Mouse (Mus musculus): ENCODE measurements around the gene Cry2. TPM values are rescaled to one million over a fixed set of nuclear protein-coding genes. Genes with fewer than 3 reads are reported as not detected.

Cry2 gene
- total RNA-seq, 2 experiments from 2014 or later: 58.6 to 65.8 TPM

GRCm38 (mm10) chr2:92371971-92372690, 61.7 kb downstream of the Cry2 start:
- DNase-seq (ENCODE audit: low spot score in 2 of 2): no peak

GRCm38 (mm10) chr2:92370821-92371805, 62.7 kb downstream of the Cry2 start:
- no peak for DNase-seq (ENCODE audit: low spot score in 2 of 2)

- DNase-seq (ENCODE audit: low spot score in 2 of 2): no peak
Observed at GRCm38 (mm10) chr2:92370375-92370774, 63.5 kb downstream of the Cry2 start.

GRCm38 (mm10) chr2:92367383-92368029, 66.3 kb downstream of the Cry2 start:
- no peak for DNase-seq (ENCODE audit: low spot score in 2 of 2)

GRCm38 (mm10) chr2:92365568-92365967, 68.3 kb downstream of the Cry2 start:
- DNase-seq (ENCODE audit: low spot score in 2 of 2): no peak

GRCm38 (mm10) chr2:92364086-92364485, 69.8 kb downstream of the Cry2 start:
- DNase-seq (ENCODE audit: low spot score in 2 of 2): no peak

- no peak for DNase-seq (ENCODE audit: low spot score in 2 of 2)
Observed at GRCm38 (mm10) chr2:92362571-92363228, 71.1 kb downstream of the Cry2 start.

- DNase-seq (ENCODE audit: low spot score in 2 of 2): no peak
Observed at GRCm38 (mm10) chr2:92361795-92362194, 72.0 kb downstream of the Cry2 start.

GRCm38 (mm10) chr2:92360893-92361292, 73.0 kb downstream of the Cry2 start:
- DNase-seq (ENCODE audit: low spot score in 2 of 2): no peak

GRCm38 (mm10) chr2:92360186-92360823, 73.5 kb downstream of the Cry2 start:
- DNase-seq (ENCODE audit: low spot score in 2 of 2): no peak

- no peak for DNase-seq (ENCODE audit: low spot score in 2 of 2)
Observed at GRCm38 (mm10) chr2:92359301-92359700, 74.5 kb downstream of the Cry2 start.

- DNase-seq (ENCODE audit: low spot score in 2 of 2): no peak
Observed at GRCm38 (mm10) chr2:92354224-92354623, 79.6 kb downstream of the Cry2 start.

Small RNA genes lying within 50 kb of the gene (microRNA-seq; reads per million reads assigned to microRNA genes)
- gene Mir7000: not detected

Other genes starting within 250 kb of the Cry2 start
- gene Pex16, start 59.4 kb downstream of the Cry2 start, total RNA-seq (2021): 100 to 1,000 TPM; 133 to 150 TPM
- gene Large2, start 59.2 kb downstream of the Cry2 start, total RNA-seq (2021): 10 to 100 TPM in 1 of 2 experiments, 1 to 10 TPM in 1; 4.7 to 12.0 TPM
- gene 1700029I15Rik, start 51.5 kb downstream of the Cry2 start, total RNA-seq (2021): 10 to 100 TPM; 13.8 to 13.9 TPM
- 10 to 100 TPM; 48.9 to 52.3 TPM for gene Mapk8ip1, start 32.8 kb downstream of the Cry2 start, total RNA-seq (2021)
- 10 to 100 TPM; 22.7 to 23.7 TPM for gene Slc35c1, start 26.5 kb upstream of the Cry2 start, total RNA-seq (2021)
- 10 to 100 TPM; 11.2 to 12.4 TPM for gene Chst1, start 165.7 kb upstream of the Cry2 start, total RNA-seq (2021)